Mouse (Mus musculus): Measurements from ENCODE around the gene Ube2m.

DNA sequence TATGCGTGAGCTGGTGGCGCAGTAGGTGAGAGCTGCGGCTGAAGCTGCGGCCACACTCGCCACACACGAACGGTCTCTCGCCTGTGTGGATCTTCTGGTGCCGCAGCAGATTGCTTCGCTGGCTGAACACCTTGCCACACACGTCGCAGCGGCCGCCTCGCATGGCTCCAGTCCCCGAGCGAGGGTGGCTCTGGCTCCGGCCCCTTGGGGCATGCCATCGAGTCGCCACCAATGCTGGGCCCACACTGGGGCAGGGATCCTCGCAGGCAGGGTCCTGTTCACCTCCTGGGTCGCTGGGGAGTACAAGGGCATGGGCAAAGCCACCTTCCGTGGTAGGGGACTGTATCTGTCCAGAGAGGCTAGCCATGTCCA, 6.2 kb upstream of the Ube2m start:
- TF ChIP-seq CTCF (IDR thresholded peaks at IDR 0.05; ENCODE audit: insufficient read depth, low read length) (no peak), POLR2A (IDR thresholded peaks at IDR 0.05; ENCODE audit: borderline replicate concordance, extremely low read depth, low read depth, low read length) (no peak)
